Mouse (Mus musculus): ENCODE data around the gene Dcst1.

GRCm38 (mm10) chr3:89327371-89327870 lies 37.6 kb downstream of the Dcst1 start:
- TF ChIP-seq CTCF (IDR thresholded peaks at IDR 0.05; ENCODE audit: control insufficient read depth, insufficient read depth, insufficient replicate concordance, low read depth, low read length) (no peak), POLR2A (IDR thresholded peaks at IDR 0.05; ENCODE audit: control insufficient read depth, low read depth, low read length) (no peak)
